Mouse (Mus musculus): ENCODE measurements around the gene Nat9. TPM values are rescaled to one million over a fixed set of nuclear protein-coding genes. Genes with fewer than 3 reads are reported as not detected.

Nat9 gene
- polyA plus RNA-seq, 1 experiment from 2014 or later: 20.8 TPM

DNA sequence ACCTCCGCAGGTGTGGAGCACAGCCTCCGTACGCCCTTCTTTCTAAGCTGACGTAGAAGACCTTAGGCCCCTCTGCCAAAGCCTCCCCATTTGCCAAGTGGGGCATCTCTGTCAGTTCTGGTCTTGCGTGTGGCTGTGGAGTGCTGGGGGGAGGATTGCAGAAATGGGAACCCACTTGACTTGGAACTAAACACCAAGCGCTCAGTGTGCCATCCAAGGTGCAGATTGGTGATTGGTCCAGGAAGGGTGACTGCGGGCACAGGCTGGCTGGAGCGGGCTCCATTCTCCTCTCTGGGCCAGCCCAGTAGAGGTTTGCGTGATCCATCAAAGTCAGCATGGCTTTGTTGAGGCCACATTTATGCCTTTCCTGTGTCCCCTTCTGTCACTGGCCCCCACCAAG, 15.1 kb upstream of the Nat9 start:
- Histone ChIP-seq H3K36me3 (ENCODE audit: control insufficient read depth, insufficient read depth) (peaks cover 23% of the 10 kb centered on the region), H3K4me1 (ENCODE audit: control insufficient read depth, insufficient read depth, low read length) (no peaks in the 10 kb centered on the region), H3K27me3 (ENCODE audit: control insufficient read depth, insufficient read depth, low read length) (no peaks in the 10 kb centered on the region), H3K9ac (ENCODE audit: low read length) (no peak overlapping the region), H3K27ac (ENCODE audit: low read length) (no peak overlapping the region), H3K4me2 (ENCODE audit: low read depth, low read length) (no peak overlapping the region), H3K4me3 (ENCODE audit: low read length) (no peak overlapping the region), H3K9me3 (replicated peaks; ENCODE audit: control insufficient read depth, low read length) (no peaks in the 10 kb centered on the region)
- ATAC-seq (replicated peaks; ENCODE audit: extremely low read depth, insufficient read depth, low FRiP score): no peak
- 91% methylated on average over 9 of the region's 9 CpGs for WGBS

DNA sequence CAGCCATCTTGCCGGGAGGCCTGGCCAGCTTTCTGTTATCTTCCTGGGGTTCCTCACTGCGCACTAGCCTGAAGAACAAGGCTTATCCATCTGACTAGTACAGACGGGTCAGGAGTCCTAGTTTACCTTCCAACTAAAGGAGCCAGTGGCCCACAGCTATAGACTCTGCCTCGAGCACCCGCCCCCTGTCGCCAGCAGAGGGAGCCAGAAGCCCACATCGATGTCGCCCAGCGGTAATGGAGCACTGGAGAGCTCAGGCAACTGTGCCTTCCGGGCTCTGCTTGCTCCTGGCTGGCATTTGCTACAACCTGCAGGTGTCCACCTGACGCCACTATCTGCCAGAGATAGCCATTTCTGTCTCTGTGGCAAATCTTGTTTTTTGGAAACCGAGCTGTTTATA, 14.7 kb upstream of the Nat9 start:
- Histone ChIP-seq H3K4me1 (ENCODE audit: control insufficient read depth, insufficient read depth, low read length) (no peaks in the 10 kb centered on the region), H3K9ac (ENCODE audit: low read length) (no peak overlapping the region), H3K27ac (ENCODE audit: low read length) (no peak overlapping the region), H3K4me3 (ENCODE audit: low read length) (no peak overlapping the region), H3K36me3 (ENCODE audit: control insufficient read depth, insufficient read depth) (peaks cover 25% of the 10 kb centered on the region), H3K4me2 (ENCODE audit: low read depth, low read length) (no peak overlapping the region), H3K27me3 (ENCODE audit: control insufficient read depth, insufficient read depth, low read length) (no peaks in the 10 kb centered on the region), H3K9me3 (replicated peaks; ENCODE audit: control insufficient read depth, low read length) (no peaks in the 10 kb centered on the region)
- peak; percentile 83 for ATAC-seq (replicated peaks; ENCODE audit: extremely low read depth, insufficient read depth, low FRiP score)
- 13% methylated on average over 12 of the region's 12 CpGs for WGBS

DNA sequence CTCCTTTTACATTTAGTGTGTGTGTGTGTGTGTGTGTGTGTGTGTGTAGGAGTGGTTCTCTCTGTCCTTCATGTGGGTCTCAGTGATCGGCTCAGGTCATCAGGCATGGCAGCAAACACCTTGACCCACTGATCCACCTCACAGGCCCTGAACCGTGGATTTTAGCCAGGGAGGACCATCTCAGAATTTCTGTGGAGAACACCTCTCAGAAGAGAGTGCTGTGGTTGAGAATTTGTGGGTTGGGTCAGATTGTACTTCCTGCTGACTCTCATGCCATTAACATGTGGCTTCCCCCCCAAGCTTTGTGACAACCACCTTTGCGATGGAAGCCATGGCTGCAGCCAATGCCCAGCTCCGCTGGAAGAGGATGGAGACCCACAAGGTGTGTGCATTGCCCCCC, 12.9 kb upstream of the Nat9 start:
- Histone ChIP-seq H3K4me3 (ENCODE audit: low read length) (no peak overlapping the region), H3K27ac (ENCODE audit: low read length) (no peak overlapping the region), H3K4me1 (ENCODE audit: control insufficient read depth, insufficient read depth, low read length) (peaks cover 4% of the 10 kb centered on the region; the same call in 1 of the 2 replicates), H3K4me2 (ENCODE audit: low read depth, low read length) (no peak overlapping the region), H3K9me3 (replicated peaks; ENCODE audit: control insufficient read depth, low read length) (no peaks in the 10 kb centered on the region), H3K27me3 (ENCODE audit: control insufficient read depth, insufficient read depth, low read length) (no peaks in the 10 kb centered on the region), H3K9ac (ENCODE audit: low read length) (no peak overlapping the region), H3K36me3 (ENCODE audit: control insufficient read depth, insufficient read depth) (peaks cover 14% of the 10 kb centered on the region; the same call in 1 of the 2 replicates)
- no peak for ATAC-seq (replicated peaks; ENCODE audit: extremely low read depth, insufficient read depth, low FRiP score)
- 86% methylated on average over 4 of the region's 4 CpGs for WGBS

DNA sequence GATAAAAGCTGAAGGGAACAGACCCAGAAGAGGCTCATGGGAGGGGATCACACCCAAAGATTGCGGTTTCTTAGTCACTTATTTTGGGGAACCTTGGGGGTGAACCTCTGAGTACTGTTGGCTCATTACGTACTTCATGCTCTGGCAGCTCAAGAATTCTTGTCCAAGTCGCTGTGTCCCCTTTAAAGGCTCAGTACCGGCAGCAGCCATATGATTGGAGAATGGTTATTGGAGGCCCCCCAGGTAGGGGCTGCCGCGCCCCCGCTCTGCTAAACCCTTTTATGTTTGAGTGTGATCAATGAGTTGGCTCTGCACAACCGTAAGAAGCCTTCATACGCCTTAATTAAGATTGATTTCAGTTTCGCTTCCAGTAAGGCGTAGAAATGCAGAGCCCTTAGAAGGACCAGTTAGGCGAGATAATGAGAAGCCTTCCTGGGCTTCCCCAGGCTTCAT, 11.3 kb upstream of the Nat9 start:
- H3K9me3 ChIP-seq (replicated peaks; ENCODE audit: control insufficient read depth, low read length): no peaks in the 10 kb centered on the region
- ATAC-seq (replicated peaks; ENCODE audit: extremely low read depth, insufficient read depth, low FRiP score): no peak
- H3K4me2 ChIP-seq (ENCODE audit: low read depth, low read length): no peak overlapping the region
- no peak overlapping the region for H3K9ac ChIP-seq (ENCODE audit: low read length)
- H3K36me3 ChIP-seq (ENCODE audit: control insufficient read depth, insufficient read depth): peaks cover 12% of the 10 kb centered on the region; the same call in 1 of the 2 replicates
- H3K4me1 ChIP-seq (ENCODE audit: control insufficient read depth, insufficient read depth, low read length): peaks cover 4% of the 10 kb centered on the region; the same call in 1 of the 2 replicates
- 68% methylated on average over 12 of the region's 12 CpGs for WGBS
- H3K4me3 ChIP-seq (ENCODE audit: low read length): no peak overlapping the region
- H3K27ac ChIP-seq (ENCODE audit: low read length): no peak overlapping the region
- no peaks in the 10 kb centered on the region for H3K27me3 ChIP-seq (ENCODE audit: control insufficient read depth, insufficient read depth, low read length)

DNA sequence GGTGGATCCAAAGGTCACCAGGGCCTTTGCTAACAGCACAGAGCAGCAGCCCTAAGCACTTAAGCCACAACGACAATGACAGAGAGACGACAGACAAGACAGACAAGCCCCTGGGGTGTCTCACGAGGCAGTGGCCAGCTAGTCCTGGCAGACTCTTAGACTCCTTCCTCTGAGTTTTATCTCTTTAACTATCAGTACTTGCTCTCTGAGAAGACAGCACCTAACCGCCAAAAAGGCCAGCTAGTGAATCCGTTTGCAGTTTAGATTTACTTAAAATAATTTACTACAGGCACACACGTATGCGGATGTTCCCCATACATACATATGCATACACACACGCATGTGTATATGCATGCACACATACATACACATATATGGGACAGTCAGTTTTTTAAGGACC, 9.9 kb upstream of the Nat9 start:
- ATAC-seq (replicated peaks; ENCODE audit: extremely low read depth, insufficient read depth, low FRiP score): no peak
- no peaks in the 10 kb centered on the region for H3K27me3 ChIP-seq (ENCODE audit: control insufficient read depth, insufficient read depth, low read length)
- peaks cover 5% of the 10 kb centered on the region for H3K4me1 ChIP-seq (ENCODE audit: control insufficient read depth, insufficient read depth, low read length)
- WGBS: 71% methylated on average over 8 of the region's 8 CpGs
- no peaks in the 10 kb centered on the region for H3K9me3 ChIP-seq (replicated peaks; ENCODE audit: control insufficient read depth, low read length)
- H3K36me3 ChIP-seq (ENCODE audit: control insufficient read depth, insufficient read depth): peaks cover 12% of the 10 kb centered on the region; the same call in 1 of the 2 replicates
- no peak overlapping the region for H3K4me3 ChIP-seq (ENCODE audit: low read length)
- H3K9ac ChIP-seq (ENCODE audit: low read length): no peak overlapping the region
- no peak overlapping the region for H3K27ac ChIP-seq (ENCODE audit: low read length)
- no peak overlapping the region for H3K4me2 ChIP-seq (ENCODE audit: low read depth, low read length)

DNA sequence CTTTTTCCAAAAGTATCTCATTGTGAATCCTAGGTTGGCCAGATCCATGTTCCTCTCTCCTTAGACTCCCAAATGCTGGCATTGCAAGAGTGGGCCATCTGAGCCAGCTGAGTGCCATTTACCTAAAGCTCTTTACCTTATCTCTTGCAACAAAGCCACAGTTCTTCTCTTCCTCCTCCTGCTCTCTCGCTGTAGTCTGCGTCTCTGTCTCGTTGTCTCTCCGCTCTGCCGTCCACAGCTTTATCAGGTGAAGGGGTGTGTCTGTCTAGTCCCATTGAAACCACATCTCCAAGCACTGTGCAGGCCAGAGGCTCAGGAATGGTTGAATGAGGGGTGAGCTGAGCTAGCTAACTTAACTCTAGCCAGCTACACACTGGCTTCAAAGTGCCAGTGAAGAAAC, 8.3 kb upstream of the Nat9 start:
- Histone ChIP-seq H3K27me3 (ENCODE audit: control insufficient read depth, insufficient read depth, low read length) (no peaks in the 10 kb centered on the region), H3K9me3 (replicated peaks; ENCODE audit: control insufficient read depth, low read length) (no peaks in the 10 kb centered on the region), H3K9ac (ENCODE audit: low read length) (no peak overlapping the region), H3K4me3 (ENCODE audit: low read length) (no peak overlapping the region), H3K27ac (ENCODE audit: low read length) (no peak overlapping the region), H3K36me3 (ENCODE audit: control insufficient read depth, insufficient read depth) (peaks cover 6% of the 10 kb centered on the region; the same call in 1 of the 2 replicates), H3K4me1 (ENCODE audit: control insufficient read depth, insufficient read depth, low read length) (peaks cover 12% of the 10 kb centered on the region), H3K4me2 (ENCODE audit: low read depth, low read length) (no peak overlapping the region)
- no peak for ATAC-seq (replicated peaks; ENCODE audit: extremely low read depth, insufficient read depth, low FRiP score)
- 36% methylated on average over 5 of the region's 5 CpGs for WGBS

DNA sequence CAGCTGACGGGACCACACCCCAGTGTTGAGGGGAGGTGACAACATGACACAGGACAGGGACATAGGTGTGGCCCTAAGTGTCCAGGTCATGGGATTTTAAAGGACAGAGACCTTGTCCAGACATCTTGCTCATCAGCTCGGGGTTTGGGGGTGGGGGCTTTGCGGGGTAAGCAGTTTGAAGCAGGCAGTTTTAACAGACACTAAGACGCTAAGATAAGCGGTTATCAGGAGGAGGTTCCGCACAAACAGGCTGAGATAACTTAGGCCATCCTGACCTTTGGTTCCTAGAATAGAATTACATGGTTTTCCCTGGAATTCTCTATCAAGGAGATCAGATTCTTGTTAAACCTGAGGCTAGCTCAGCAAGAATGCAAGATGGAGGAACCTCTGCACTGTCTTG, 7.0 kb upstream of the Nat9 start:
- Histone ChIP-seq H3K9me3 (replicated peaks; ENCODE audit: control insufficient read depth, low read length) (no peaks in the 10 kb centered on the region), H3K4me1 (ENCODE audit: control insufficient read depth, insufficient read depth, low read length) (peaks cover 12% of the 10 kb centered on the region), H3K9ac (ENCODE audit: low read length) (no peak overlapping the region), H3K4me3 (ENCODE audit: low read length) (no peak overlapping the region), H3K27ac (ENCODE audit: low read length) (no peak overlapping the region), H3K27me3 (ENCODE audit: control insufficient read depth, insufficient read depth, low read length) (no peaks in the 10 kb centered on the region), H3K36me3 (ENCODE audit: control insufficient read depth, insufficient read depth) (peaks cover 7% of the 10 kb centered on the region; the same call in 1 of the 2 replicates), H3K4me2 (ENCODE audit: low read depth, low read length) (no peak overlapping the region)
- no peak for ATAC-seq (replicated peaks; ENCODE audit: extremely low read depth, insufficient read depth, low FRiP score)
- 47% methylated on average over 6 of the region's 6 CpGs for WGBS

DNA sequence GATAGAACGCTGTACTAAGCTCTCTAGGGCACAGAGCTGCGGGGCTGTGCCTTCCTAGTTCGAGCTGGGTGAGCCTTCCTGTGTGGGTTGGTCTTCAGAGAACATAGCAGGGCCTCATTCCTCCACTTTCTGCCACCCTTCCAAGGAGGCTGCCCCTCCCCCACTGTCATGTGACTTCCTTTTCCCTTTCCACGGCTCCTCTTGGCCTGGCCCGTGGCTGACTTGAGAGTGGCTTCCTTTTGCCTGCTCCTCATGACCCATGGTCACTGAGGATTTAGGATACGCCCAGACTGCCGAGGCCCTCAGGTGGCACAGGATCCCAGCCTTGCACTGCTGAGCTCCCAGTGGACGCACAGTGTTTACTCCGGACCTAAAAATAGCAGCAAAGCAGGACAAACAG, 4.5 kb upstream of the Nat9 start:
- ATAC-seq (replicated peaks; ENCODE audit: extremely low read depth, insufficient read depth, low FRiP score): no peak
- peak overlapping the region; percentile 17; the same call in 1 of the 2 replicates for H3K4me2 ChIP-seq (ENCODE audit: low read depth, low read length)
- H3K27me3 ChIP-seq (ENCODE audit: control insufficient read depth, insufficient read depth, low read length): no peaks in the 10 kb centered on the region
- peaks cover 21% of the 10 kb centered on the region for H3K4me1 ChIP-seq (ENCODE audit: control insufficient read depth, insufficient read depth, low read length)
- no peaks in the 10 kb centered on the region for H3K9me3 ChIP-seq (replicated peaks; ENCODE audit: control insufficient read depth, low read length)
- H3K9ac ChIP-seq (ENCODE audit: low read length): peak overlapping the region; percentile 11
- 30% methylated on average over 9 of the region's 9 CpGs for WGBS
- H3K4me3 ChIP-seq (ENCODE audit: low read length): no peak overlapping the region
- H3K27ac ChIP-seq (ENCODE audit: low read length): peak overlapping the region; percentile 3; the same call in 1 of the 2 replicates
- H3K36me3 ChIP-seq (ENCODE audit: control insufficient read depth, insufficient read depth): peaks cover 3% of the 10 kb centered on the region; the same call in 1 of the 2 replicates

DNA sequence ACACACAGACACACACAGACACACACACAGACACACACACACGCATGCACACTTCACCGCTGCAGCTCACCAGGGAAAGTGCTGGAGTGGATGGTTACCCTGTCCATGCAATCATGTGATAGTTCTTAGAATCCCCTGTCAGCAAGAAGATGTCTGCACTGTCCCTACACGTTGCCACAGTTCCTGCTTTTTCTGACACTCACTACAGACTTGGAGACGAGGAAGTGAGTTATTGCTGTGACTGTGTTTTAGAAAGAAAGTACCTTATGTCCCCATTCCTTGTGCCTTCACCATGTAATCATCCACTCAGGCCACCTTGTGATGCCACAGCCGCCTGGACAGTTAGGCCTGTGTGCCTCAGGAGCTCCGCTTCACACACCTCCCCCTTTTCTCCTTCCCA, 1.6 kb upstream of the Nat9 start:
- no peaks in the 10 kb centered on the region for H3K27me3 ChIP-seq (ENCODE audit: control insufficient read depth, insufficient read depth, low read length)
- peaks cover 22% of the 10 kb centered on the region for H3K4me1 ChIP-seq (ENCODE audit: control insufficient read depth, insufficient read depth, low read length)
- ATAC-seq (replicated peaks; ENCODE audit: extremely low read depth, insufficient read depth, low FRiP score): no peak
- H3K9ac ChIP-seq (ENCODE audit: low read length): no peak overlapping the region
- H3K27ac ChIP-seq (ENCODE audit: low read length): no peak overlapping the region
- no peak overlapping the region for H3K4me2 ChIP-seq (ENCODE audit: low read depth, low read length)
- H3K36me3 ChIP-seq (ENCODE audit: control insufficient read depth, insufficient read depth): peaks cover 3% of the 10 kb centered on the region; the same call in 1 of the 2 replicates
- no peak overlapping the region for H3K4me3 ChIP-seq (ENCODE audit: low read length)
- no peaks in the 10 kb centered on the region for H3K9me3 ChIP-seq (replicated peaks; ENCODE audit: control insufficient read depth, low read length)
- WGBS: 85% methylated on average over 6 of the region's 6 CpGs
